Mouse (Mus musculus): ENCODE measurements around the gene Olfr530.

Gene Olfr530

GRCm38 (mm10) chr7:140376231-140376630 is at the start of gene Olfr530:
TSS of gene Olfr530 (minus strand) at chr7:140376331.
- no peak for DNase-seq (ENCODE audit: low read depth, low spot score)

GRCm38 (mm10) chr7:140421539-140421938 is 45.4 kb upstream of the Olfr530 start, which contains the start of gene Olfr532:
TSS of gene Olfr532 (minus strand) at chr7:140421639.
- DNase-seq (ENCODE audit: low read depth, low spot score), result no peak

GRCm38 (mm10) chr7:140402818-140403217 is 26.7 kb upstream of the Olfr530 start, which contains the start of gene Olfr531:
TSS of gene Olfr531 (minus strand) at chr7:140402918.
- DNase-seq (ENCODE audit: low read depth, low spot score), result no peak

GRCm38 (mm10) chr7:140376911-140377310 is 780 bp upstream of the Olfr530 start:
- DNase-seq (ENCODE audit: low read depth, low spot score), result no peak

- DNase-seq (ENCODE audit: low read depth, low spot score), result no peak
These were observed 1.8 kb downstream of the Olfr530 start for GRCm38 (mm10) chr7:140374300-140374699.

- DNase-seq (ENCODE audit: low read depth, low spot score), result no peak
These were observed 14.6 kb downstream of the Olfr530 start, which contains the start of gene Olfr60 for GRCm38 (mm10) chr7:140361571-140361970. TSS of gene Olfr60 (minus strand) at chr7:140361671.

GRCm38 (mm10) chr7:140333717-140334116 is 42.4 kb downstream of the Olfr530 start, which contains the start of gene Olfr527:
TSS of gene Olfr527 (plus strand) at chr7:140334017.
- DNase-seq (ENCODE audit: low read depth, low spot score), result no peak

- DNase-seq (ENCODE audit: low read depth, low spot score), result no peak
These were observed 46.3 kb downstream of the Olfr530 start for GRCm38 (mm10) chr7:140329766-140330304.

Measured in 3T3-L1 (cell line).